Mouse (Mus musculus) ES-E14 (cell line): ENCODE data around the gene Eogt.

Experiments used
- CHD2 ChIP-seq: IDR thresholded peaks from 2 replicates; pipeline ENCODE4 v1.6.1; 2014; ENCODE audit warnings: mild to moderate bottlenecking, low read depth, low read length, inconsistent platforms
- HCFC1 ChIP-seq: IDR thresholded peaks from 2 replicates; pipeline ENCODE4 v1.6.1; 2012; ENCODE audit warnings: low read length, inconsistent platforms, borderline replicate concordance; ENCODE audit not compliant: insufficient read depth
- MAFK ChIP-seq: IDR thresholded peaks from 2 replicates; pipeline ENCODE4 v1.6.1; 2014; ENCODE audit warnings: mild to moderate bottlenecking, low read depth, low read length, inconsistent platforms; ENCODE audit not compliant: insufficient read depth
- ZC3H11A ChIP-seq: IDR thresholded peaks from 2 replicates; pipeline ENCODE4 v1.6.1; 2012; ENCODE audit warnings: low read depth, mild to moderate bottlenecking, inconsistent platforms, low read length, borderline replicate concordance

GRCm38 (mm10) chr6:97150156-97150555 is 1.2 kb upstream of the Eogt start:
- TF ChIP-seq ZC3H11A (no peak), MAFK (no peak), HCFC1 (no peak), CHD2 (no peak)
